Mouse (Mus musculus) embryo, embryonic 9.5 days (tissue): ENCODE measurements around the gene Cd200r4.
"Not testable (repeated sequence)": the region's sequence is repeated elsewhere in the genome, so short reads cannot be mapped to it uniquely, and the experiment has no call there.

Source experiments
- DNase-seq: peaks from one replicate; pipeline ENCODE4 v3.0.0-alpha.2; 2017; ENCODE audit errors: extremely low spot score

Gene Cd200r4

GRCm38 (mm10) chr16:44811544-44811943 is at the start of gene Cd200r4:
Cd200r4 (plus strand) TSS chr16:44811733.
- no peak for DNase-seq

GRCm38 (mm10) chr16:44761811-44762210 is 49.7 kb upstream of the Cd200r4 start:
- DNase-seq: no peak

- no peak for DNase-seq
These were observed 45.8 kb upstream of the Cd200r4 start, which contains the start of gene Cd200r1 for GRCm38 (mm10) chr16:44765555-44766319. Cd200r1 (plus strand) TSS chr16:44765736.

GRCm38 (mm10) chr16:44766320-44766892 is 45.1 kb upstream of the Cd200r4 start:
- no peak for DNase-seq

- no peak for DNase-seq
These were observed 44.0 kb upstream of the Cd200r4 start for GRCm38 (mm10) chr16:44767506-44767905.

GRCm38 (mm10) chr16:44767967-44768366 is 43.6 kb upstream of the Cd200r4 start:
- peak; percentile 18 for DNase-seq

- no peak for DNase-seq
These were observed 39.0 kb upstream of the Cd200r4 start for GRCm38 (mm10) chr16:44772577-44772976.

GRCm38 (mm10) chr16:44773673-44774072 is 37.9 kb upstream of the Cd200r4 start:
- DNase-seq: no peak

GRCm38 (mm10) chr16:44774201-44774600 is 37.3 kb upstream of the Cd200r4 start:
- no peak for DNase-seq

- DNase-seq: no peak
These were observed 32.9 kb upstream of the Cd200r4 start for GRCm38 (mm10) chr16:44778538-44779147.

GRCm38 (mm10) chr16:44779494-44779893 is 32.0 kb upstream of the Cd200r4 start:
- DNase-seq: no peak

GRCm38 (mm10) chr16:44780751-44781150 is 30.8 kb upstream of the Cd200r4 start:
- DNase-seq: no peak

- DNase-seq: no peak
These were observed 24.6 kb upstream of the Cd200r4 start for GRCm38 (mm10) chr16:44786934-44787333.

GRCm38 (mm10) chr16:44794416-44794815 is 17.1 kb upstream of the Cd200r4 start:
- no peak for DNase-seq

- DNase-seq: no peak
These were observed 5.6 kb upstream of the Cd200r4 start for GRCm38 (mm10) chr16:44805976-44806375.

- not testable (repeated sequence) for DNase-seq
These were observed 1.3 kb upstream of the Cd200r4 start for GRCm38 (mm10) chr16:44810223-44810622.

- DNase-seq: no peak
These were observed 1.0 kb downstream of the Cd200r4 start for GRCm38 (mm10) chr16:44812468-44813065.

- DNase-seq: no peak
These were observed 6.5 kb downstream of the Cd200r4 start for GRCm38 (mm10) chr16:44818010-44818409.

- no peak for DNase-seq
These were observed 9.0 kb downstream of the Cd200r4 start for GRCm38 (mm10) chr16:44820545-44820944.

- no peak for DNase-seq
These were observed 20.8 kb downstream of the Cd200r4 start for GRCm38 (mm10) chr16:44832286-44832685.

GRCm38 (mm10) chr16:44833189-44833588 is 21.7 kb downstream of the Cd200r4 start:
- not testable (repeated sequence) for DNase-seq

GRCm38 (mm10) chr16:44866797-44867196 is 55.3 kb downstream of the Cd200r4 start, which contains the start of gene Cd200r2:
Cd200r2 (plus strand) TSS chr16:44867097.
- no peak for DNase-seq
